Mouse (Mus musculus): ENCODE data around the gene Fbxl15.

- TF ChIP-seq POLR2A (IDR thresholded peaks at IDR 0.05; ENCODE audit: insufficient read depth, low read length) (no peak), CTCF (IDR thresholded peaks at IDR 0.05; ENCODE audit: low read depth, low read length) (no peak), EP300 (IDR thresholded peaks at IDR 0.05; ENCODE audit: insufficient read depth, low read depth, low read length) (no peak)
Observed at GRCm38 (mm10) chr19:46322144-46322995, 5.6 kb upstream of the Fbxl15 start.

All from ES-Bruce4 (cell line).